Mouse (Mus musculus) embryonic facial prominence, embryonic 14.5 days (tissue): ENCODE data around the gene Fuk. TPM values are rescaled to one million over a fixed set of nuclear protein-coding genes. Genes with fewer than 3 reads are reported as not detected.
A peak's percentile ranks its signal among the peaks of the same experiment; 100 is the strongest.

Experiments used
- ATAC-seq: fragments of 200-750 bp; cut with Nextera tagmentation; 2 replicates; pipeline ENCODE4 v1.8.0; 2017; ENCODE audit warnings: low read depth, moderate number of reproducible peaks, moderate TSS enrichment
- DNase-seq: peaks from one replicate; pipeline ENCODE4 v3.0.0-alpha.2; 2015; ENCODE audit warnings: low spot score
- H3K27ac ChIP-seq: fragments of 300-500 bp; sonication (generic); replicated peaks from 2 replicates; pipeline ENCODE4 v1.5.1; 2014; ENCODE audit warnings: low read depth, mild to moderate bottlenecking, low read length, moderate library complexity
- H3K27me3 ChIP-seq: fragments of 300-500 bp; sonication (generic); replicated peaks from 2 replicates; pipeline ENCODE4 v1.6.1; 2014; ENCODE audit warnings: low read length; ENCODE audit not compliant: control insufficient read depth, insufficient read depth
- H3K36me3 ChIP-seq: fragments of 300-500 bp; sonication (generic); 2 replicates; pipeline ENCODE4 v1.6.1; 2014; ENCODE audit warnings: low read length, mixed read lengths; ENCODE audit not compliant: control insufficient read depth, insufficient read depth
- H3K4me1 ChIP-seq: fragments of 300-500 bp; sonication (generic); 2 replicates; pipeline ENCODE4 v1.6.1; 2014; ENCODE audit warnings: antibody characterized with exemption, low read length; ENCODE audit not compliant: control insufficient read depth, insufficient read depth
- H3K4me2 ChIP-seq: fragments of 300-500 bp; sonication (generic); 2 replicates; pipeline ENCODE4 v1.6.1; 2014; ENCODE audit warnings: low read depth, mild to moderate bottlenecking, low read length, moderate library complexity, mixed read lengths
- H3K4me3 ChIP-seq: fragments of 300-500 bp; sonication (generic); 2 replicates; pipeline ENCODE4 v1.5.1; 2014; ENCODE audit warnings: low read depth, mild to moderate bottlenecking, low read length
- H3K9ac ChIP-seq: fragments of 300-500 bp; sonication (generic); 2 replicates; pipeline ENCODE4 v1.6.1; 2014; ENCODE audit warnings: low read depth, mild to moderate bottlenecking, low read length, moderate library complexity, mixed read lengths
- H3K9me3 ChIP-seq: fragments of 300-500 bp; sonication (generic); 2 replicates; pipeline ENCODE4 v1.6.1; 2016; ENCODE audit warnings: low read length; ENCODE audit not compliant: control insufficient read depth
- WGBS: fragments of 180-500 bp; shearing (Covaris S2); extraction: QIAGEN DNeasy Blood & Tissue Kit; methylation state at CpG from one replicate; pipeline ENCODE4 v1.1.7; 2014; 5-methylcytosine and 5-hydroxymethylcytosine counted together
- polyA plus RNA-seq: library from polyadenylated mRNA; unstranded; fragments of >200 nt; fragmentation: Nextera tagmentation; extraction: Ambion mirVana; gene quantifications from 2 replicates; pipeline ENCODE4 v1.2.1, GENCODE M21; 2014

Gene Fuk
- polyA plus RNA-seq, 1 experiment from 2014 or later: 7.6 TPM

DNA sequence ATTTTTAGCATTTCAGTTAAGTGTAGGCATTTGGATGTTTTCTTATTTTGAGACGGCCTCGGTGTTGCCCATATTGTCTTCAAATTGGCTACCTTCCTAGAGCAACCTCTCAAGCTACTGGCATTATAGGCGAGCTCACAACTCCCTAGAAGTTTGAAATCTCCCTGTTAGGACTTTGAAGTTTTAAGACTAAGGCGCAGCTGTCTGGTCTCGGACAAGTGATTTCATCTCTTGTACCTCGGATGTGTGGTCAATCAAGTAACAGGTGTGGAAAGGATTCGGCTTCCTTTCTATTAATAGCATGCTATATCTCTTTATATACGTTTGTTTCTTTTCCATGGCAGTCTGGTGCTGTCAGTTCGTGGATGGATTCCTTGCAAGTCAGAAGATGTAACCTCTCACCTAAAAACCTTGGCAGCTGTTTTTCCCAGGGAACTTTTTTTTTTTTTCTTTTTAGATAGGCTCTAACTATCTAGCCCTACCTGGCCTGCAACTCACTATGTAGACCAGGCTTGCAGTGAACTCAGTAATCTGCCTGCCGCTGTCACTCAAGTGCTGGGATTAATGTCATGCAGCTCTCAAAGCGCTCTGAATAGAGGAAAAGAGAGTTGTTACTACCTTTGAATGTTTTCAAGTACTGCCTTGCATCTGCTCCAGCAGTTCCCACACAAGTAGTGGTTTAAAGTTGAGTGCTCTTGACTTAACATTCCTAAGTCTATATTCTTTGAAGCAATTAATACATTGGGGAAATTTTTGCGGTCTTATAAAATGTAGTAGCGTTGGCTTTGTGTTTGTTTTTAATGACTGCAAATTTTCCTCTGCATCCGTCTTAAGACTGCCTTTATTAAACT lies 54.4 kb downstream of the Fuk start:
- Histone ChIP-seq H3K4me2 (peak overlapping the region; percentile 92), H3K36me3 (peaks cover 55% of the 10 kb centered on the region), H3K9me3 (no peaks in the 10 kb centered on the region), H3K27ac (0 out of 2 replicates have a peak overlapping the region, but pooled peaks have one; percentile 94), H3K4me3 (peak overlapping the region; percentile 97), H3K4me1 (peaks cover 16% of the 10 kb centered on the region), H3K27me3 (no peaks in the 10 kb centered on the region), H3K9ac (peak overlapping the region; percentile 98)
- peak; percentile 17 for DNase-seq
- 56% methylated on average over 14 of the region's 14 CpGs for WGBS
- ATAC-seq: no peak

DNA sequence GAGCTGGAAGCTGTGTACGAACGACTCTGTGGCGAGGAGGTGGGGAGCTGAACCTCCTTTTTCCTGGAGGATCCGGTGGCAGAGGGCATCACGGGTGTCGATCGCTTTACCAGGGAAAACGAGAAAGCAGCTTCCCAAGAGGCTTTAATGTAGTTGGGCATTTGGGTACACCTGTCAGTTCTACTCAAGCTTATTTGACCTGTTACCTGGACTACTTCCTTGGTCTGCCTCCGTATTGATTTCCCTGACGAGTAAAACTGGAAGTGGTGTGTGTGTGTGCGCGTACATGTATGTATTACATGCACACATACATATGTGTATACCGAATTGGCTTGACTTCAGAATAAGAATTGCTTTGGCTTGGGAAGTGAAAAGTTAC lies 55.1 kb downstream of the Fuk start:
- H3K27ac ChIP-seq: peak overlapping the region; percentile 94
- DNase-seq: no peak
- H3K36me3 ChIP-seq: peaks cover 55% of the 10 kb centered on the region
- H3K9ac ChIP-seq: peak overlapping the region; percentile 98
- 2% methylated on average over 13 of the region's 13 CpGs for WGBS
- H3K9me3 ChIP-seq: no peaks in the 10 kb centered on the region
- H3K4me2 ChIP-seq: peak overlapping the region; percentile 92
- peak overlapping the region; percentile 97 for H3K4me3 ChIP-seq
- ATAC-seq: peak; percentile 7; the same call in 1 of the 2 replicates
- peaks cover 16% of the 10 kb centered on the region for H3K4me1 ChIP-seq
- H3K27me3 ChIP-seq: no peaks in the 10 kb centered on the region

DNA sequence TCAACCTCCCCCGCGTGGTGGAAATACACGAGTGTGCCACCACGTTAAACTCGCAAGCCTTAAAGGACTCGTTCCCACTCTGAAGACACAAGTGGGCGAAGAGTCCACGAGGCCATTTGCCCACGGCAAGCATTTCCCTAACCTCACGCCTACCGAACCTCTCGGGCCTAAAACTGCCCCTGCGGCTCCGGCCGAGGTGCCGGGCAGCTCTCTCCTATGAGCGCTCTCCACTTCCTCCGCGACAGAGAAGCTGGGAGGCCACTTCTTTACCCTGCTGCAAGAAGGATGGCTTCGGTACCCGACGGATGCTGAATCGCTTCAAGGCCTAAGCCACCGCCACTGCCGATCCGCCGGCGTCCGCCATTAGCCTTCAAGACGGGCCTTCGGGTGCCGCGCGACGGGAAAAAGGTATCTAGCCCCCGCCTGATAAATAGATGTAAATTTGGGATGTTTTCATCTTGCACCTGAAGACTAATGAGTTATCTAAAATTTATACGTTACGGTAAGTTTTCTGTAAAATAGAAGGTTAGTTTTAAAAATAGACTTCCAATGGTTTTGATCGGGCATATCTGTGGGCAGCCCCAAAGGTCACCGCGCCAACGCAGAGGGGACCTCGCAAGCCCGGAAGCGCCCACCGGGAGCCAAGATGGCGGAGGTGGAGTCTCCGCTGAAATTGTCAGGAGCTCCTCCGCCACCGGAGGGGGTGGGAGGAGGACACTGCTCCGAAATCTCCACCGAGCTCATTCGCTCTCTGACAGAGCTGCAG lies 55.7 kb downstream of the Fuk start, which contains the start of the genes Cog4 and Sf3b3:
Gene Cog4, plus strand, starts transcription at position 196 of the 766 bp plus-strand sequence.
Gene Sf3b3, minus strand, starts transcription at position 383 of the 766 bp plus-strand sequence.
- Histone ChIP-seq H3K9ac (peak within 1 kb of the TSS; percentile 98), H3K4me1 (peaks cover 16% of the 10 kb centered on the region), H3K9me3 (no peaks in the 10 kb centered on the region), H3K36me3 (peaks cover 53% of the 10 kb centered on the region), H3K4me2 (peak within 1 kb of the TSS; percentile 92), H3K27me3 (no peaks in the 10 kb centered on the region), H3K27ac (peak within 1 kb of the TSS; percentile 94), H3K4me3 (peak within 1 kb of the TSS; percentile 97)
- DNase-seq: peak; percentile 94
- peak; percentile 93 for ATAC-seq
- WGBS: under 1% methylated on average over 53 of the region's 53 CpGs

DNA sequence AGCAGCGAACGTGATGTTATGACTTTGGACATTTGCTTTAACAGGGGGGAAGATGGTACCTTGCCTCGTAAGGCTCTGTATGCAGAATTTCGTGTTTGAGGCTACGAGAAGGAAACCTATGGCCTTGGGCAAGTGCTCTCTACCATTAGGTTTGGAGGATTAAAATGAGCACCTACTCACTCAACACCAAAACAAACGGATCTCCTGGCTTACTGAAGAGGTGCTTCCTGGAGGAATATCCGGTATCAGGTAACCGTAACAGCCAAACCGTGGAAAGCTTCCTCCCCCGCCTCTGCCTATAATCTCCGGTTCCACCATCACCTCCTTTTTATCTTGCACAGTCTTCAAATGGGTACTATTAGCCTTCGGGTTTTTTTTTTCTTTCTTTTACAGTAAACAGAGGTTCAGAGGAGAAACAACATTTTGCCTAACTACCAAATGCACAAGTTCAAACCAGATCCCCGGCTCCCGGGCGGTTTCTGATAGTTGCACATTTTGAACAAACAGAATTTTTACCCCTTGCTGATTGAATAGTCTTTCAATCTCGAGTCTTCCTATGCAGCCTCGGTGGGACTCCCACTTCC lies 56.4 kb downstream of the Fuk start:
- H3K4me1 ChIP-seq: peaks cover 16% of the 10 kb centered on the region
- ATAC-seq: no peak
- no peaks in the 10 kb centered on the region for H3K27me3 ChIP-seq
- H3K4me2 ChIP-seq: peak overlapping the region; percentile 92
- peak; percentile 31 for DNase-seq
- peaks cover 53% of the 10 kb centered on the region for H3K36me3 ChIP-seq
- peak overlapping the region; percentile 94 for H3K27ac ChIP-seq
- peak overlapping the region; percentile 98 for H3K9ac ChIP-seq
- peak overlapping the region; percentile 97 for H3K4me3 ChIP-seq
- H3K9me3 ChIP-seq: no peaks in the 10 kb centered on the region
- 7% methylated on average over 17 of the region's 17 CpGs for WGBS

DNA sequence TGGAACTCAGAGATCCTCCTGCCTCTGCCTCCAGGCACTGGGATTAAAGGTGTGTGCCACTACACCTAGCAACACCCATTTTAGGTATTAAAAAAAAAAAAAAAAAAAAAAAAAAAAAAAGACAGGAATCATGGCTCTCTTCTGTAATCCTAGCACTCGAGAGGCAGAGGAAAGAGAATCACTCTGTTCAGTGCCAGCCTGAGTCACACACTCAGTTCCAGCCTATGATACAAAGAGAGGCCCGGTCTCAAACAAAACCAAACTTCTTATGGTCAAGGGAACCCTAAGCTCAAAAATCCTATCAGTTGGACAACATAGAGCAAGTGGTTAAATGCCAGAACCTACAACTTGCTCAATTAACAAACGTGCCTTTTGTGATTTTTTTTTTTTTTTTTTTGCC lies 57.3 kb downstream of the Fuk start:
- Histone ChIP-seq H3K9ac (peak overlapping the region; percentile 98), H3K9me3 (no peaks in the 10 kb centered on the region), H3K27ac (no peak overlapping the region), H3K4me1 (peaks cover 16% of the 10 kb centered on the region), H3K4me2 (peak overlapping the region; percentile 92), H3K27me3 (no peaks in the 10 kb centered on the region), H3K36me3 (peaks cover 53% of the 10 kb centered on the region), H3K4me3 (peak overlapping the region; percentile 97)
- WGBS: 75% methylated on average over 3 of the region's 3 CpGs
- no peak for DNase-seq
- no peak for ATAC-seq

DNA sequence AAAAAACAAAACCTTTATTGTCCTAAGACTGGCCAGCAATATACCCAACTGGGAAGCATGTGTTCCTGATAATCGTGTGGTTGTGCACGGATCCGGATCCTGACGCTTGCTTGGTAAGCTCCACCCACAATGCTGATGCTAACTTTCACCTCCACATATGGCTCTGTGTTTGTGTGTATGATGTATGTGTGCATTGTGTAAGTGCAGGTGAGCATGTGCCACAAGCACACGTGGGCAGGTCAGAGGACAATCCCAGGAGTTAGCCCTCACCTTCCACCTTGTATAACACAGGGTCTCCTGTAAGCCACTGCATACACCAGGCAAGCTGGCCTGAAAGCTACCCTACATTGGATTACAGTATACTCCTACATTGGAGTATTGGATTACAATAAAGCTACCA lies 59.1 kb downstream of the Fuk start:
- WGBS: 67% methylated on average over 5 of the region's 5 CpGs
- H3K9ac ChIP-seq: no peak overlapping the region
- H3K4me3 ChIP-seq: no peak overlapping the region
- no peak overlapping the region for H3K27ac ChIP-seq
- no peak for DNase-seq
- no peaks in the 10 kb centered on the region for H3K27me3 ChIP-seq
- peaks cover 63% of the 10 kb centered on the region for H3K36me3 ChIP-seq
- H3K4me2 ChIP-seq: no peak overlapping the region
- no peaks in the 10 kb centered on the region for H3K9me3 ChIP-seq
- peaks cover 16% of the 10 kb centered on the region for H3K4me1 ChIP-seq
- no peak for ATAC-seq

DNA sequence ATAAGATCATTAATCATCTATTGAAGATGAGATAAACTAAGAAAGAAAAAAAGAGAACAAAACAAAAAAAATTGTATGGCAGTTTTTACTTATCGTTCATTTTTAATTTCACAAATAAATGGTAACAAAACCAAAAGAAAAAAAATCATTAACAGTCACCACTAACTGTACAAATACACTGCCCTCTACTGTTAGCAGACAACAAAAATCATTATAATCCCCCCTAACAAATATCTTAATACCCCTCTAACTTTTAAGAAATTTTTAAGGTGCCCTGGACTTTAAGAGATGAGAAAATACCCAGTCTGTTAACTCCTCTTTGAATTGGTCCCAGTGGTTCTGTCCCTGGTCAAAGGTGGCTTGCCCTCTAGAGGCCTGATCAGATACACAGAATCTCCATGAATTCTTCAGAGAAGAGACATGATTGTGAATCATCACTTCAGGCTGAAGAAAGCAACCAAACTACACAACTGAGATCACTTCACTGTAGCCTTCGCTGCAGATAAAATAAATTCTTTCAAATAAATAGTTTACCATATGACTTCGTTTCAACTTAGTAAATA lies 60.2 kb downstream of the Fuk start:
- 92% methylated on average over 3 of the region's 3 CpGs for WGBS
- Histone ChIP-seq H3K4me3 (no peak overlapping the region), H3K27ac (no peak overlapping the region), H3K36me3 (peaks cover 74% of the 10 kb centered on the region), H3K9me3 (no peaks in the 10 kb centered on the region), H3K4me1 (peaks cover 9% of the 10 kb centered on the region), H3K9ac (no peak overlapping the region), H3K27me3 (no peaks in the 10 kb centered on the region), H3K4me2 (no peak overlapping the region)
- ATAC-seq (no peak), DNase-seq (no peak)
